8 mouse cellular contexts compared by ENCODE assay signal in the genomic region with DNA sequence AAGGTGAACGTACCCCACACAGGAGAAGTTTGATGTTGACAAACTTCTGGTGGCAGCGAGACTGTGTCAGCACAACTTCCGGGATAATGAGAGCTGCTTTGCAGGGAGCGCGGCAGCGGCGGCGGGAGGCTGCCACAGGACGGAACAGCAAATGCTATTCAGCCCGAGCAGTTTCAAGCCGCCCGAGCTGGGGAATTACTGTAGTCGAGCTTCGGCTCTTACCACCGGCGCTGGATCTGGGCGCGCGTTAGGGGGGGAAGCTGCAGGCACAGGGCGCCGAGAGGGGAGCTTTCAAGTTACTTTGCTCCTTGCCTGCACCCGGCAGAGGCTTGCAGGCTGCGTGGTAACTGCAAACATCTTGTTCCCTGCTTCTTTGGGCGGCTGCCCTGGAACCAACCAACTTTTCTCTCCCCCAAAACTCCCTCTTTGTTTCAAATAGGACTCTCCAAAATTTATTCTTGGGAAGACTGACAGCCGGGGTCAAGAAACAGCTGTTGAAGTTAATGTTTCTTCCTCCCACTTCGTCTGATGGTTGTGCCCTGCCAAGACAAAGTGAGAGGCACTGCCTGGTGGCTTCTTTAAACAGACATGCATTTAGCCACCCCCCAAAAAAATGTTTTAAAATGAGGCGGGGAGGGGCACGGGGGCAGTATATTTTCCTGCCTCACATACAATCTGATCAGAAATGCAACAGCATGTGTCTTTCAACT.
DNase-seq lines count a peak whose midpoint lies in the region; ATAC-seq and TF ChIP-seq lines count a peak whose summit lies in the region.

No protein-coding gene starts in this region.

- peak; percentile 86 to 95 for DNase-seq in CD8-positive naive resting alpha-beta T cell, adult 2 months (ENCODE audit: low read depth in 2 of 2, low spot score in 2 of 2)
- peak; percentile 85 for DNase-seq in c-Kit-positive CD71-negative TER-119-negative erythroid progenitor cells, embryonic 14.5 days (ENCODE audit: low read depth)
- DNase-seq in forebrain, embryonic 10.5 days (ENCODE audit: extremely low spot score, low spot score): peak; percentile 96
- DNase-seq in kidney, postnatal 25 days: peak; percentile 97
- peak; percentile 65 to 70 (median 68) for DNase-seq in liver, embryonic 14.5 days (ENCODE audit: low read depth in 3 of 3, low spot score in 3 of 3)
- peak; percentile 97 for DNase-seq in neural tube, embryonic 11.5 days (ENCODE audit: low spot score)
- peak; percentile 96 for DNase-seq in stomach, postnatal 0 days (ENCODE audit: low spot score)

- H3K4me3 ChIP-seq in forebrain, embryonic 10.5 days: peak overlapping the region; percentile 58
- H3K4me3 ChIP-seq in heart, embryonic 15.5 days: peak overlapping the region; percentile 55
- peak overlapping the region; percentile 67 to 68 for H3K4me3 ChIP-seq in liver, embryonic 14.5 days (ENCODE audit: insufficient read depth in 1 of 2, low read depth in 2 of 2, low read length in 2 of 2)
- H3K4me3 ChIP-seq in neural tube, embryonic 11.5 days (ENCODE audit: low read depth, low read length): peak overlapping the region; percentile 32
- peak overlapping the region; percentile 42 for H3K4me3 ChIP-seq in stomach, postnatal 0 days (ENCODE audit: low read depth, low read length)

- H3K9ac ChIP-seq in heart, embryonic 15.5 days: peak overlapping the region; percentile 73
- H3K9ac ChIP-seq in liver, embryonic 14.5 days (replicated peaks): peak overlapping the region; percentile 84
- peak overlapping the region; percentile 63 for H3K9ac ChIP-seq in neural tube, embryonic 11.5 days (ENCODE audit: low read length)
- H3K9ac ChIP-seq in stomach, postnatal 0 days (ENCODE audit: low read length): peak overlapping the region; percentile 74

- no peaks in the 10 kb centered on the region for H3K27me3 ChIP-seq in forebrain, embryonic 10.5 days (ENCODE audit: poor library complexity, severe bottlenecking)
- no peaks in the 10 kb centered on the region for H3K27me3 ChIP-seq in heart, embryonic 15.5 days
- no peaks in the 10 kb centered on the region for H3K27me3 ChIP-seq in liver, embryonic 14.5 days (ENCODE audit: control insufficient read depth, insufficient read depth, low read length)
- no peaks in the 10 kb centered on the region for H3K27me3 ChIP-seq in neural tube, embryonic 11.5 days (ENCODE audit: control insufficient read depth, insufficient read depth, low read length)
- no peaks in the 10 kb centered on the region for H3K27me3 ChIP-seq in stomach, postnatal 0 days (ENCODE audit: control insufficient read depth, insufficient read depth, low read length)

- peaks cover 78% of the 10 kb centered on the region for H3K4me1 ChIP-seq in forebrain, embryonic 10.5 days
- peaks cover 39% of the 10 kb centered on the region for H3K4me1 ChIP-seq in heart, embryonic 15.5 days (replicated peaks)
- peaks cover 16 to 27% of the 10 kb centered on the region in 2 experiments for H3K4me1 ChIP-seq in liver, embryonic 14.5 days (replicated peaks; ENCODE audit: control insufficient read depth in 2 of 2, insufficient read depth in 2 of 2, low read length in 1 of 2)
- peaks cover 28% of the 10 kb centered on the region for H3K4me1 ChIP-seq in neural tube, embryonic 11.5 days (ENCODE audit: control insufficient read depth, insufficient read depth, low read length)
- H3K4me1 ChIP-seq in stomach, postnatal 0 days (replicated peaks; ENCODE audit: control insufficient read depth, insufficient read depth): peaks cover 5% of the 10 kb centered on the region; the same call in 1 of the 2 replicates

- under 1% methylated on average over 28 of the region's 28 CpGs for WGBS in forebrain, embryonic 10.5 days
- under 1% methylated on average over 28 of the region's 28 CpGs for WGBS in heart, embryonic 15.5 days
- under 1% methylated on average over 28 of the region's 28 CpGs for WGBS in liver, embryonic 14.5 days (ENCODE audit: insufficient replicate concordance)
- under 1% methylated on average over 28 of the region's 28 CpGs for WGBS in neural tube, embryonic 11.5 days
- WGBS in stomach, postnatal 0 days: 0% methylated on average over 28 of the region's 28 CpGs

- H3K36me3 ChIP-seq in forebrain, embryonic 10.5 days (replicated peaks): no peaks in the 10 kb centered on the region
- no peaks in the 10 kb centered on the region for H3K36me3 ChIP-seq in heart, embryonic 15.5 days
- no peaks in the 10 kb centered on the region for H3K36me3 ChIP-seq in liver, embryonic 14.5 days (replicated peaks; ENCODE audit: control insufficient read depth, insufficient read depth, low read depth)
- no peaks in the 10 kb centered on the region for H3K36me3 ChIP-seq in neural tube, embryonic 11.5 days (ENCODE audit: control insufficient read depth, insufficient read depth, low read length)
- no peaks in the 10 kb centered on the region for H3K36me3 ChIP-seq in stomach, postnatal 0 days (ENCODE audit: control insufficient read depth, insufficient read depth, low read length)

- peak; percentile 90 for ATAC-seq in heart, embryonic 15.5 days (replicated peaks; ENCODE audit: insufficient number of reproducible peaks, insufficient read depth, low FRiP score, low read depth)
- peak; percentile 82 for ATAC-seq in liver, embryonic 14.5 days (ENCODE audit: insufficient read depth)
- ATAC-seq in neural tube, embryonic 11.5 days (ENCODE audit: insufficient read depth, low FRiP score, low TSS enrichment): peak; percentile 92
- ATAC-seq in stomach, postnatal 0 days (ENCODE audit: low FRiP score, low TSS enrichment): peak; percentile 97

- peak overlapping the region; percentile 98 for H3K27ac ChIP-seq in forebrain, embryonic 10.5 days
- peak overlapping the region; percentile 98 for H3K27ac ChIP-seq in heart, embryonic 15.5 days
- H3K27ac ChIP-seq in liver, embryonic 14.5 days: peak overlapping the region; percentile 76
- H3K27ac ChIP-seq in neural tube, embryonic 11.5 days (ENCODE audit: low read depth, low read length): peak overlapping the region; percentile 98
- peak overlapping the region; percentile 99 for H3K27ac ChIP-seq in stomach, postnatal 0 days (replicated peaks)

- no peak for TF ChIP-seq CTCF in liver, embryonic 14.5 days (IDR thresholded peaks at IDR 0.05; ENCODE audit: low read depth)
- TF ChIP-seq CTCF in stomach, postnatal 0 days (IDR thresholded peaks at IDR 0.05; ENCODE audit: low read depth): no peak

- no peak for TF ChIP-seq EP300 in liver, embryonic 14.5 days (IDR thresholded peaks at IDR 0.05; ENCODE audit: low read depth)
- TF ChIP-seq EP300 in stomach, postnatal 0 days (optimal IDR thresholded peaks at IDR 0.05): peak; percentile 95

- H3K4me2 ChIP-seq in heart, embryonic 15.5 days: peak overlapping the region; percentile 88
- H3K4me2 ChIP-seq in liver, embryonic 14.5 days (ENCODE audit: low read depth): peak overlapping the region; percentile 92
- H3K4me2 ChIP-seq in neural tube, embryonic 11.5 days (ENCODE audit: low read depth): peak overlapping the region; percentile 62
- H3K4me2 ChIP-seq in stomach, postnatal 0 days (replicated peaks; ENCODE audit: low read depth): peak overlapping the region; percentile 85

- H3K9me3 ChIP-seq in forebrain, embryonic 10.5 days: no peaks in the 10 kb centered on the region
- H3K9me3 ChIP-seq in heart, embryonic 15.5 days (replicated peaks): no peaks in the 10 kb centered on the region
- H3K9me3 ChIP-seq in liver, embryonic 14.5 days (ENCODE audit: control insufficient read depth, low read length): no peaks in the 10 kb centered on the region
- no peaks in the 10 kb centered on the region for H3K9me3 ChIP-seq in neural tube, embryonic 11.5 days (ENCODE audit: control insufficient read depth, low read length)
- no peaks in the 10 kb centered on the region for H3K9me3 ChIP-seq in stomach, postnatal 0 days (ENCODE audit: control insufficient read depth, low read length)

Comparison
In these comparisons a context has a peak if more than half of its experiments do, and no peak if none do; other contexts are left out.
1. Peak in every context shown above with its lines: DNase-seq, ATAC-seq, H3K4me3 ChIP-seq and H3K27ac ChIP-seq.